Mouse (Mus musculus): ENCODE measurements around the gene Tox2.

- TF ChIP-seq CTCF (IDR thresholded peaks at IDR 0.05; ENCODE audit: control insufficient read depth, insufficient read depth, low read length) (no peak), POLR2A (IDR thresholded peaks at IDR 0.05; ENCODE audit: borderline replicate concordance, control insufficient read depth, low read depth, low read length) (no peak)
Measured at GRCm38 (mm10) chr2:163350443-163350842, 147.5 kb downstream of the Tox2 start.
